Mouse (Mus musculus): Measurements from ENCODE around the gene Ube2g1. TPM values are rescaled to one million over a fixed set of nuclear protein-coding genes. Genes with fewer than 3 reads are reported as not detected.

The Ube2g1 gene
- total RNA-seq (2014; rRNA removed) (22.4 and 26.6 TPM in 2 replicates), polyA plus RNA-seq (2012; rRNA removed) (8.2 and 9.3 TPM in 2 replicates)

- Histone ChIP-seq H3K27me3 (ENCODE audit: control insufficient read depth, insufficient read depth, low read length) (no peaks in the 10 kb centered on the region), H3K4me3 (ENCODE audit: insufficient read depth, low read depth, low read length) (peak within 1 kb of the TSS; percentile 93), H3K36me3 (ENCODE audit: control insufficient read depth, insufficient read depth, low read length) (no peaks in the 10 kb centered on the region), H3K9ac (ENCODE audit: low read depth, low read length) (peak within 1 kb of the TSS; percentile 98), H3K27ac (replicated peaks; ENCODE audit: insufficient read depth, low read depth, low read length) (peak within 1 kb of the TSS; percentile 97), H3K4me1 (ENCODE audit: control insufficient read depth, insufficient read depth, low read length) (peaks cover 6% of the 10 kb centered on the region), H3K79me2 (ENCODE audit: control insufficient read depth, insufficient read depth, low read length) (peaks cover 7% of the 10 kb centered on the region; the same call in 1 of the 2 replicates)
- 2% methylated on average over 46 of the region's 56 CpGs for WGBS
- TF ChIP-seq POLR2A (IDR thresholded peaks at IDR 0.05; ENCODE audit: extremely low read depth, insufficient read depth, low read length): peak; percentile 95
- TF ChIP-seq CTCF (IDR thresholded peaks at IDR 0.05; ENCODE audit: low read depth, low read length): no peak
- DNase-seq (ENCODE audit: extremely low read depth, low read depth, low spot score): peak; percentile 84
These were observed at the start of gene Ube2g1 for GRCm38 (mm10) chr11:72606694-72607407. Gene Ube2g1, plus strand, starts transcription at chr11:72607283.

GRCm38 (mm10) chr11:72558155-72558554 is 48.9 kb upstream of the Ube2g1 start:
- no peak overlapping the region for H3K4me3 ChIP-seq (ENCODE audit: insufficient read depth, low read depth, low read length)
- TF ChIP-seq POLR2A (IDR thresholded peaks at IDR 0.05; ENCODE audit: extremely low read depth, insufficient read depth, low read length): no peak
- TF ChIP-seq CTCF (IDR thresholded peaks at IDR 0.05; ENCODE audit: low read depth, low read length): no peak
- H3K79me2 ChIP-seq (ENCODE audit: control insufficient read depth, insufficient read depth, low read length): no peaks in the 10 kb centered on the region
- no peaks in the 10 kb centered on the region for H3K27me3 ChIP-seq (ENCODE audit: control insufficient read depth, insufficient read depth, low read length)
- H3K4me1 ChIP-seq (ENCODE audit: control insufficient read depth, insufficient read depth, low read length): no peaks in the 10 kb centered on the region
- H3K9ac ChIP-seq (ENCODE audit: low read depth, low read length): no peak overlapping the region
- H3K27ac ChIP-seq (replicated peaks; ENCODE audit: insufficient read depth, low read depth, low read length): no peak overlapping the region
- WGBS: 41% methylated on average over 5 of the region's 5 CpGs
- no peaks in the 10 kb centered on the region for H3K36me3 ChIP-seq (ENCODE audit: control insufficient read depth, insufficient read depth, low read length)
- DNase-seq (ENCODE audit: extremely low read depth, low read depth, low spot score): no peak

- TF ChIP-seq CTCF (IDR thresholded peaks at IDR 0.05; ENCODE audit: low read depth, low read length): no peak
- TF ChIP-seq POLR2A (IDR thresholded peaks at IDR 0.05; ENCODE audit: extremely low read depth, insufficient read depth, low read length): no peak
- DNase-seq (ENCODE audit: extremely low read depth, low read depth, low spot score): no peak
- H3K27ac ChIP-seq (replicated peaks; ENCODE audit: insufficient read depth, low read depth, low read length): no peak overlapping the region
- no peaks in the 10 kb centered on the region for H3K79me2 ChIP-seq (ENCODE audit: control insufficient read depth, insufficient read depth, low read length)
- H3K27me3 ChIP-seq (ENCODE audit: control insufficient read depth, insufficient read depth, low read length): no peaks in the 10 kb centered on the region
- no peak overlapping the region for H3K4me3 ChIP-seq (ENCODE audit: insufficient read depth, low read depth, low read length)
- no peak overlapping the region for H3K9ac ChIP-seq (ENCODE audit: low read depth, low read length)
- no peaks in the 10 kb centered on the region for H3K4me1 ChIP-seq (ENCODE audit: control insufficient read depth, insufficient read depth, low read length)
- WGBS: 85% methylated on average over 3 of the region's 3 CpGs
- H3K36me3 ChIP-seq (ENCODE audit: control insufficient read depth, insufficient read depth, low read length): no peaks in the 10 kb centered on the region
These were observed 46.4 kb upstream of the Ube2g1 start for GRCm38 (mm10) chr11:72560661-72561060.

GRCm38 (mm10) chr11:72564232-72564807 is 42.8 kb upstream of the Ube2g1 start:
- no peaks in the 10 kb centered on the region for H3K36me3 ChIP-seq (ENCODE audit: control insufficient read depth, insufficient read depth, low read length)
- no peak overlapping the region for H3K27ac ChIP-seq (replicated peaks; ENCODE audit: insufficient read depth, low read depth, low read length)
- no peak overlapping the region for H3K9ac ChIP-seq (ENCODE audit: low read depth, low read length)
- H3K79me2 ChIP-seq (ENCODE audit: control insufficient read depth, insufficient read depth, low read length): no peaks in the 10 kb centered on the region
- H3K27me3 ChIP-seq (ENCODE audit: control insufficient read depth, insufficient read depth, low read length): no peaks in the 10 kb centered on the region
- no peak overlapping the region for H3K4me3 ChIP-seq (ENCODE audit: insufficient read depth, low read depth, low read length)
- H3K4me1 ChIP-seq (ENCODE audit: control insufficient read depth, insufficient read depth, low read length): no peaks in the 10 kb centered on the region
- 23% methylated on average over 6 of the region's 6 CpGs for WGBS
- DNase-seq (ENCODE audit: extremely low read depth, low read depth, low spot score): peak; percentile 41
- TF ChIP-seq CTCF (IDR thresholded peaks at IDR 0.05; ENCODE audit: low read depth, low read length) (peak; percentile 24; the same call in 1 of the 2 replicates), POLR2A (IDR thresholded peaks at IDR 0.05; ENCODE audit: extremely low read depth, insufficient read depth, low read length) (no peak)

GRCm38 (mm10) chr11:72566304-72566703 is 40.8 kb upstream of the Ube2g1 start:
- WGBS: 56% methylated on average over 7 of the region's 7 CpGs
- no peak overlapping the region for H3K9ac ChIP-seq (ENCODE audit: low read depth, low read length)

More at GRCm38 (mm10) chr11:72566304-72566703, 40.8 kb upstream of the Ube2g1 start:
- Histone ChIP-seq H3K36me3 (ENCODE audit: control insufficient read depth, insufficient read depth, low read length) (no peaks in the 10 kb centered on the region), H3K27ac (replicated peaks; ENCODE audit: insufficient read depth, low read depth, low read length) (no peak overlapping the region), H3K4me1 (ENCODE audit: control insufficient read depth, insufficient read depth, low read length) (peaks cover 3% of the 10 kb centered on the region), H3K79me2 (ENCODE audit: control insufficient read depth, insufficient read depth, low read length) (no peaks in the 10 kb centered on the region), H3K27me3 (ENCODE audit: control insufficient read depth, insufficient read depth, low read length) (no peaks in the 10 kb centered on the region), H3K4me3 (ENCODE audit: insufficient read depth, low read depth, low read length) (no peak overlapping the region)
- DNase-seq (ENCODE audit: extremely low read depth, low read depth, low spot score): no peak
- TF ChIP-seq POLR2A (IDR thresholded peaks at IDR 0.05; ENCODE audit: extremely low read depth, insufficient read depth, low read length): no peak
- TF ChIP-seq CTCF (IDR thresholded peaks at IDR 0.05; ENCODE audit: low read depth, low read length): no peak

Data from liver, adult 2 months (tissue).